Mouse (Mus musculus) heart, postnatal 0 days (tissue): ENCODE measurements around the gene Lta. TPM values are rescaled to one million over a fixed set of nuclear protein-coding genes. Genes with fewer than 3 reads are reported as not detected.

Source experiments
- ATAC-seq: fragments of 200-750 bp; cut with Nextera tagmentation; 2 replicates; pipeline ENCODE4 v1.8.0; 2017; ENCODE audit warnings: low read depth, moderate number of reproducible peaks, moderate library complexity; ENCODE audit not compliant: insufficient read depth
- DNase-seq: peaks from one replicate; pipeline ENCODE4 v3.0.0-alpha.2; 2016; ENCODE audit warnings: low spot score
- H3K27ac ChIP-seq: fragments of 300-500 bp; sonication (generic); 2 replicates; pipeline ENCODE4 v1.5.1; 2014; ENCODE audit warnings: low read depth, mild to moderate bottlenecking
- H3K27me3 ChIP-seq: fragments of 300-500 bp; sonication (generic); 2 replicates; pipeline ENCODE4 v1.6.1; 2014; ENCODE audit warnings: low read length, mixed read lengths; ENCODE audit not compliant: control insufficient read depth, insufficient read depth
- H3K36me3 ChIP-seq: fragments of 300-500 bp; sonication (generic); replicated peaks from 2 replicates; pipeline ENCODE4 v1.6.1; 2014; ENCODE audit warnings: low read length, mixed read lengths; ENCODE audit not compliant: control insufficient read depth, insufficient read depth
- H3K4me1 ChIP-seq: fragments of 300-500 bp; sonication (generic); 2 replicates; pipeline ENCODE4 v1.6.1; 2014; ENCODE audit warnings: antibody characterized with exemption; ENCODE audit not compliant: control insufficient read depth, insufficient read depth
- H3K4me2 ChIP-seq: fragments of 300-500 bp; sonication (generic); 2 replicates; pipeline ENCODE4 v1.6.1; 2014; ENCODE audit warnings: low read depth, mild to moderate bottlenecking, low read length, moderate library complexity
- H3K4me3 ChIP-seq: fragments of 300-500 bp; sonication (generic); 2 replicates; pipeline ENCODE4 v1.5.1; 2014; ENCODE audit warnings: low read depth, low read length
- H3K9ac ChIP-seq: fragments of 300-500 bp; sonication (generic); replicated peaks from 2 replicates; pipeline ENCODE4 v1.6.1; 2014; ENCODE audit warnings: low read depth, low read length, mixed read lengths
- H3K9me3 ChIP-seq: fragments of 300-500 bp; sonication (generic); replicated peaks from 2 replicates; pipeline ENCODE4 v1.6.1; 2016; ENCODE audit warnings: low read length; ENCODE audit not compliant: control insufficient read depth
- CTCF ChIP-seq: IDR thresholded peaks from 2 replicates; pipeline ENCODE4 v1.5.1; 2016; ENCODE audit warnings: antibody characterized with exemption, control low read depth, low read depth
- EP300 ChIP-seq: IDR thresholded peaks from 2 replicates; pipeline ENCODE4 v1.6.1; 2016; ENCODE audit warnings: antibody characterized with exemption, low read depth
- WGBS: fragments of 180-500 bp; shearing (Covaris S2); extraction: QIAGEN DNeasy Blood & Tissue Kit; methylation state at CpG from one replicate; pipeline ENCODE4 v1.1.7; 2014; 5-methylcytosine and 5-hydroxymethylcytosine counted together
- polyA plus RNA-seq: library from polyadenylated mRNA; unstranded; fragments of >200 nt; fragmentation: Nextera tagmentation; extraction: Ambion mirVana; gene quantifications from 2 replicates; pipeline ENCODE4 v1.2.1, GENCODE M21; 2015
- total RNA-seq: library from RNA; depleted of rRNA; stranded (reverse); fragments of >200 nt; gene quantifications from 2 replicates; pipeline ENCODE4 v1.2.3, GENCODE M21; 2014; ENCODE audit warnings: low replicate concordance

The Lta gene
- total and polyA plus RNA-seq, 2 experiments from 2014 or later, result not detected

DNA sequence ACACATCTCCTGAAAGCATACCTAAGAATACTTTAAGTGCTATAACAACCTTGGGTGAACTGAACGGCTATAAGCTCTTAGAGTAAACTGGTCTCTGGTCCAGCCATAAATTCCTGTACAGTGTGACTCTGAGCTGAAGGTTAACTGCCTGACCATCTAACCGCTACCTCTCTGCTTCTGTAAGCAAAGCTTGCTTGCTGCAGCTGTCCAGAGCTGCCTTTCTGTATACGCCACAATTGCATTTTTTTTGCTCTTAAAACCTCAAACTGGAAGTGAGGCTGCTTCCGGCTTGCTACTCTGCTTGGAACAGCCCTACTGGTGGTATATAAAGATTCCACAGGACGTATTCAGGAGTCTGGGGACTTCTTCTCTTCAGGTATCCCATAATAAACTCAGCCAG, 27.5 kb upstream of the Lta start:
- Histone ChIP-seq H3K9me3 (no peaks in the 10 kb centered on the region), H3K27me3 (no peaks in the 10 kb centered on the region), H3K4me3 (no peak overlapping the region), H3K36me3 (peaks cover 42% of the 10 kb centered on the region), H3K9ac (no peak overlapping the region), H3K4me2 (no peak overlapping the region), H3K27ac (peak overlapping the region; percentile 89), H3K4me1 (0 out of 2 replicates have a peak, but pooled peaks cover 4% of the 10 kb centered on the region)
- DNase-seq, result no peak
- TF ChIP-seq EP300 (no peak), CTCF (no peak)
- ATAC-seq, result no peak
- WGBS, result 72% methylated on average over 5 of the region's 5 CpGs

DNA sequence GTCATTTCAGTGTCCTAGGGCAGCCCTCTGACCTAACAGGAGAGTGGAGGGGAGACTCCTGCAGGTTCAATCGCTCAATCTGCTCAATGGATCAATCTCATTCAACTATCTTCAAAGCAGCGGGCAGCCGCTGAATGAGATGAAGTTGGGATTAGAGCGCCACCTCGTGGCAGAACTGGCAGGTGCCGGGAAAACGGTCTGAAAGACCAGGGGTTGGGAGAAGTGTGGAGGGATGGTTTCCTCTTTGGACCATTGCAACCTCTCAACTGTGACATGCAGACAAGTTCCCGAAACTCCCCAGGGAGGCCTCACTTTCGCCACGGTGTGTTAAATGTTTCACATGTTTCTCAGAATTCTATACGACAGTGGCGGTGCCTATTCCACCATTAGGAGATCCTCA, 26.9 kb upstream of the Lta start:
- WGBS, result 11% methylated on average over 12 of the region's 12 CpGs
- ATAC-seq (no peak), DNase-seq (peak; percentile 47)
- Histone ChIP-seq H3K27me3 (no peaks in the 10 kb centered on the region), H3K27ac (no peak overlapping the region), H3K9me3 (no peaks in the 10 kb centered on the region), H3K4me2 (no peak overlapping the region), H3K36me3 (peaks cover 48% of the 10 kb centered on the region), H3K9ac (no peak overlapping the region), H3K4me3 (no peak overlapping the region), H3K4me1 (0 out of 2 replicates have a peak, but pooled peaks cover 4% of the 10 kb centered on the region)
- TF ChIP-seq CTCF, result peak; percentile 90
- TF ChIP-seq EP300, result no peak

DNA sequence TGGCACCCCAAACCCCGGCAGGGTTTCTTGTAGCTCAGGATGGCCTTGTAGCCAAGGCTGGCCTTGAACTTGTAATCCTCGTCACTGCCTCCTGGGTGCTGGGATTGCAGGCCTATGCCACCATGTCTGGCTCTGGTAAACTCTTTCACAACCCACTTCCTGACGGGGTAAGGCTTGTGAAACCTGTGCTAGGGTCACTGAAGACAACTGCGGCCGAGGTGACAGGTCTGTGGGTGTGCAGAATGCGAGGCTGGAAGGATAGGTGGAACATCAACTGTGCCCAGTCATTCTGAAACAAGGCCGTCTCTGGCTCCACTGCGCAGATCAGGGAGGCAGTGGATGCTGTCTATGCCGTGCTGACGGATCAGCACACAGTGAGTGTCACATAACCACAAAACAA, 25.9 kb upstream of the Lta start:
- TF ChIP-seq CTCF, result no peak
- TF ChIP-seq EP300, result no peak
- ATAC-seq, result no peak
- no peak overlapping the region for H3K4me3 ChIP-seq
- H3K36me3 ChIP-seq, result peaks cover 55% of the 10 kb centered on the region
- H3K27ac ChIP-seq, result no peak overlapping the region
- H3K27me3 ChIP-seq, result no peaks in the 10 kb centered on the region
- H3K9me3 ChIP-seq, result no peaks in the 10 kb centered on the region
- DNase-seq, result no peak
- 0 out of 2 replicates have a peak, but pooled peaks cover 4% of the 10 kb centered on the region for H3K4me1 ChIP-seq
- 86% methylated on average over 10 of the region's 10 CpGs for WGBS
- H3K9ac ChIP-seq, result no peak overlapping the region
- H3K4me2 ChIP-seq, result no peak overlapping the region

DNA sequence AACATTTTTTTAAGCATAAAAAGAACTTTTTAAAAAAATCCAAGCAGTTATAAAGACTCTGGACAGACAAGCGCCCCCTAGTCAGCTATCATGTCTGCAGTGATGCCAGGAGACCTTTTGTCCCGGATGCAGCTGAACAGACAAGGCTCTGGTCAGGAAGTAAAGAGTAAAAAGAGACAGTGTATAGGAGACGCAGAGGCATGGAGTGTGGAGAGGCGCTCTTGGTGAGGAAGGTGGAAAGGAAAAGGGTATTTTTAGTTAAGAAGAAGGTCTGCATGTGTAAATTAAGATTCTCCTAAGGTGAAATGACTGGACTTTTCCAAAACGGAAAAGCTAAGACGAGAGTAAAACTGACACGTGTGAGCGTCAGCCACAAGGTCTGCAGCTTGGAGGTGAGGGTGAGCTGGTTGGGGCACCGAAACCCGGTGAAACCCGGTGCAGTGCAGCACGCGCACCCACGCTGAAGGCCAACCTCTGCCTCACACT, 21.5 kb upstream of the Lta start:
- Histone ChIP-seq H3K27ac (peak overlapping the region; percentile 34; the same call in 1 of the 2 replicates), H3K9me3 (no peaks in the 10 kb centered on the region), H3K4me2 (no peak overlapping the region), H3K9ac (no peak overlapping the region; the same call in 1 of the 2 replicates), H3K36me3 (peaks cover 54% of the 10 kb centered on the region), H3K4me1 (no peaks in the 10 kb centered on the region), H3K4me3 (no peak overlapping the region), H3K27me3 (no peaks in the 10 kb centered on the region)
- no peak for DNase-seq
- 65% methylated on average over 14 of the region's 14 CpGs for WGBS
- no peak for TF ChIP-seq EP300
- 0 out of 2 replicates have a peak, but pooled peaks have one; percentile 0 for TF ChIP-seq CTCF
- ATAC-seq, result no peak

DNA sequence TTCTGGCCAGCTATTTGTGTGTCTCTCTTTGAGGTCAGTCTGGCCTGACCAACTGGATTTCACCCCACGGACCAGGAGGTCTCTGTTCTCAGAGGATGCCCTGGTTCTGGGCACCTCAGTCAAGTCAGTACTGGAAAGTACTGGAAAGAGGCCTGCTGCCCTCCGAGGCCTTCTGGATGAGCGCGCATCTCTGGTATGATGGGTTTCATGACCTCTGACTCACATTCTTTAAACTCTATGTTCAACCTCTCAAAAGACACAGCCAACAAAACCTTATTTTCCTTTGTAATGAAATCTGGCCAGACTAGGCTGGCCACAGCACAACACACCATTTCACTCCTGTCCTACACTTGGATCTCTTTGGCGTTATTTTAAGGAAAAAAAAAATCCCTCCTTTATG, 20.3 kb upstream of the Lta start:
- Histone ChIP-seq H3K36me3 (peaks cover 44% of the 10 kb centered on the region), H3K27ac (no peak overlapping the region), H3K4me1 (no peaks in the 10 kb centered on the region), H3K27me3 (no peaks in the 10 kb centered on the region), H3K9me3 (no peaks in the 10 kb centered on the region), H3K4me2 (no peak overlapping the region), H3K4me3 (no peak overlapping the region), H3K9ac (no peak overlapping the region)
- ATAC-seq, result no peak
- WGBS, result 96% methylated on average over 5 of the region's 5 CpGs
- no peak for DNase-seq
- TF ChIP-seq EP300, result no peak
- TF ChIP-seq CTCF, result no peak

DNA sequence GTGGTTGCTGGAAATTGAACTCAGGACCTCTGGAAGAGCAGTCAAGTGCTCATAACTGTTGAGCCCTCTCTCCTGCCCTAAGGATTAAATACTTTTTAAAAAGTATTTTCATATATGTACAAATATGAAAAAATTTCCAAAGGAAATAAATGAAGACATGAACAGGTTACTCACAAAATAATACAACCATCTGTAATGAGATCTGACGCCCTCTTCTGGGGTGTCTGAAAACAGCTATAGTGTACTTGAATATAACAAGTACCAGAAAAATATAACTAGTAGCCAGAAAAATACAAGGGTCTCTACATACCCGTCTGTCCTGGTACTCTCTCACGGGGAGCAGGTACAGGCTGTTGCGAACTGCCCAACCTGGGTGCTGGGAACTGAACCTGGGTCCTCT, 19.5 kb upstream of the Lta start:
- no peak for DNase-seq
- Histone ChIP-seq H3K4me3 (no peak overlapping the region), H3K36me3 (peaks cover 44% of the 10 kb centered on the region), H3K27ac (no peak overlapping the region), H3K9me3 (no peaks in the 10 kb centered on the region), H3K4me1 (no peaks in the 10 kb centered on the region), H3K9ac (no peak overlapping the region), H3K27me3 (no peaks in the 10 kb centered on the region), H3K4me2 (no peak overlapping the region)
- no peak for ATAC-seq
- whole genome bisulfite sequencing, result 90% methylated on average over 4 of the region's 4 CpGs
- TF ChIP-seq CTCF (no peak), EP300 (no peak)
